Mouse (Mus musculus): ENCODE data around the gene Scap.
"Not testable (repeated sequence)": the region's sequence is repeated elsewhere in the genome, so short reads cannot be mapped to it uniquely, and the experiment has no call there.

Scap gene

GRCm38 (mm10) chr9:110384369-110384929 is 51.4 kb downstream of the Scap start:
- no peak for DNase-seq

- DNase-seq: no peak
These were observed 54.9 kb downstream of the Scap start for GRCm38 (mm10) chr9:110388011-110388410.

GRCm38 (mm10) chr9:110390843-110391242 is 57.8 kb downstream of the Scap start:
- DNase-seq: no peak

- no peak for DNase-seq
These were observed 60.2 kb downstream of the Scap start for GRCm38 (mm10) chr9:110393295-110393694.

GRCm38 (mm10) chr9:110400650-110401049 is 67.6 kb downstream of the Scap start:
- DNase-seq: no peak

- DNase-seq: no peak
These were observed 69.6 kb downstream of the Scap start for GRCm38 (mm10) chr9:110402731-110403130.

- DNase-seq: not testable (repeated sequence)
These were observed 70.2 kb downstream of the Scap start for GRCm38 (mm10) chr9:110403240-110403639.

GRCm38 (mm10) chr9:110407311-110408098 is 74.4 kb downstream of the Scap start:
- DNase-seq: no peak

GRCm38 (mm10) chr9:110408099-110408773 is 75.1 kb downstream of the Scap start, which contains the start of gene Ptpn23:
Gene Ptpn23 (minus strand): TSS chr9:110408213.
- peak; percentile 96 to 98 for DNase-seq

GRCm38 (mm10) chr9:110410908-110411887 is 78.1 kb downstream of the Scap start:
- DNase-seq: peak; percentile 88 to 91

GRCm38 (mm10) chr9:110412926-110413325 is 79.8 kb downstream of the Scap start:
- DNase-seq: no peak

GRCm38 (mm10) chr9:110413785-110414184 is 80.7 kb downstream of the Scap start:
- peak; percentile 67 to 74 for DNase-seq

GRCm38 (mm10) chr9:110419511-110420112 is 86.5 kb downstream of the Scap start, which contains the start of gene Ngp:
Gene Ngp (plus strand): TSS chr9:110419747.
- no peak for DNase-seq

- DNase-seq: no peak
These were observed 98.2 kb downstream of the Scap start for GRCm38 (mm10) chr9:110431241-110431640.

GRCm38 (mm10) chr9:110433045-110433444 is 100.0 kb downstream of the Scap start:
- DNase-seq: peak in 1 of 2 experiments; percentile 3
